Mouse (Mus musculus) bone marrow, adult 2 months (tissue): ENCODE results near the gene Napsa.

Source experiments
- CTCF ChIP-seq: fragments of 200-500 bp; IDR thresholded peaks from 2 replicates; pipeline ENCODE4 v1.5.1; 2011; ENCODE audit warnings: low read length, control low read depth; ENCODE audit not compliant: control insufficient read depth, insufficient read depth
- POLR2A ChIP-seq: fragments of 200-500 bp; IDR thresholded peaks from 2 replicates; pipeline ENCODE4 v1.6.1; 2011; ENCODE audit warnings: low read depth, mild to moderate bottlenecking, control low read depth, low read length, borderline replicate concordance; ENCODE audit not compliant: control insufficient read depth

DNA sequence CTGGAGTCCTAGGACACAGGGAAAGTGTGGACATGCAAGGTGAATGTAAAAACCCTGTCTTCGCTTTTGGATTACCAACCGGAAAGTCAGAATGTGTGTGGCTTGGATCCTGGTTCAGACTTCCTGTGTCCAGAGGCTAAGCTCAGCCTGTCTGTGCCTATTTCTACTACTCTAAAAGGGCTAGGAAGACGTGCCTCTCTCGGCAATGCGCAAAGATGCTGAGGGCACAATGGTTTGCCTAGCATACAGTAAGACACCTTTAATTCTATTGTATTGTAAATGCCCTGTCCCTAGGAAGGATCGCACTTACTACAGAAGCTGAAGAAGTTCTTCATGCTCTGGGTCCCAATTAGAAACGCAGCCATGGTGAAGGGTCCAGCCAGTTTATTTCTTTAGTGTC, 33.3 kb downstream of the Napsa start:
- TF ChIP-seq CTCF: no peak
- no peak for TF ChIP-seq POLR2A
